Mouse (Mus musculus): ENCODE measurements around the gene Limch1.

DNA sequence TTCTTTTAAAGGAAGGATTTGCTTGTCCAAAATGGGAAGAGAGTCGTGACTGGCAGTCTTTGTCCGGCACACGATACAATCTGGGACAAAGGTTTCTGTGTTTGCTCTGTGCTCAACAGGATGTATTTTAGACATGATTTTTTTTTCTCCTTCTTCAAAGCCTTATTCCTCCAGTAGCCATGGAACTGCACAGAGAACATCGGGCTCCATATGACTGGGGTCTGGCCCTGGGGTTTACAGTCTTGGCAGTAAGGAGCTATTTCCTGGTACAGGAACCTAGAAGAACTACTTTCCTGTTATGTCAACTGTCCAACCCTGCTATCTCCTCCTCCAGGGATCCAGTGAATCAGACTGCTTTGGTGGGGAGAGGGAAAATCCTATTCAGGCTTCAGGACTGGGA is 22.6 kb upstream of the Limch1 start:
- TF ChIP-seq CTCF (IDR thresholded peaks at IDR 0.05; ENCODE audit: borderline replicate concordance, insufficient read depth, low read length) (no peak), POLR2A (IDR thresholded peaks at IDR 0.05; ENCODE audit: low read depth, low read length) (no peak)
